Mouse (Mus musculus): ENCODE measurements at regions not wholly inside any gene's neighbourhood (a gene's known extent, or its start where the extent isn't known, plus 50 kb on each side); places are given as distances from the start of the nearest gene placed in this dataset.

DNA sequence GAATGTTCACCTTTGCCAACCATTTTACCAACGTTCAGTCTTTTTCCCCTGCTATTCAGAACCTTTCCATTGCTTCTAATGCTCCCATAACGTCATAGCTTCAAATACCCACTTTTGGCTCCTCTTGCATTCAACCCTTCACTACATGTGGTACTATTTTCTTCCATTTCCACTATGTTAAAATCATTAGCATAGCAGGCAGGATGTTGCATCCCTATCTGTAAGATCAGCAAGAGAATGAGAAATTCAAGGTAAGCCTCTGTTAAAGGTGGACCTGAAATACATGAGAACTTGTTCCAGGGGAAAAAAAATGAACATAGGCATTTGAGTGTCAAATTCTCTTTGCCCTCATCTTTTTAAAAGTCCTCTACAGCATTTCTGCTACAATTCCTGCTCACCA lies 1284.7 kb upstream of the Gm7489 start:
- Histone ChIP-seq H3K9me3 (replicated peaks) (no peaks in the 10 kb centered on the region), H3K27me3 (ENCODE audit: low read depth, poor library complexity, severe bottlenecking) (no peaks in the 10 kb centered on the region), H3K36me3 (no peaks in the 10 kb centered on the region), H3K4me1 (no peaks in the 10 kb centered on the region), H3K4me3 (no peak overlapping the region), H3K27ac (replicated peaks) (no peak overlapping the region)
- no peak for DNase-seq (ENCODE audit: low spot score)
- WGBS = 77% methylated on average over 2 of the region's 2 CpGs

DNA sequence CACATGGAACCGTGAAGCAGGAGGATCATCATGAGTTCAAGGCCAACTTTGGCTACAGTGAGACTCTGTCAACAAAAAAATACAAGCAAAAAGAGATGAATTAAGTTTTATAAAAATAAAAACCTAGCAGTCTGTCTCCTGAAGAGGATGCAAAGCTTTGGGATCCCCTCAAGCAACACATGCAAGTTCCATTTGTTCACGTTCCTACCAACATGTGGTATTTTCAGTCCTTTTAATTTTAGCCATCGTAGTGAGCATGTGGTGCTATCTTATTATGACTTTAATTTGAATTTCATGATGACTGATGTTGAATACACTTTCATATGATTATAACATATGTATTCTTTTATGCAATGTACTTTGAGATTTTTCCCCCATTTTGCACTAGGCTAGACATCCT lies 1244.9 kb upstream of the Gm7489 start:
- no peak for DNase-seq (ENCODE audit: low spot score)
- Histone ChIP-seq H3K27ac (replicated peaks) (no peak overlapping the region), H3K27me3 (ENCODE audit: low read depth, poor library complexity, severe bottlenecking) (no peaks in the 10 kb centered on the region), H3K9me3 (replicated peaks) (no peaks in the 10 kb centered on the region), H3K4me3 (no peak overlapping the region), H3K36me3 (no peaks in the 10 kb centered on the region), H3K4me1 (no peaks in the 10 kb centered on the region)
- 89% methylated on average over 3 of the region's 3 CpGs for WGBS

DNA sequence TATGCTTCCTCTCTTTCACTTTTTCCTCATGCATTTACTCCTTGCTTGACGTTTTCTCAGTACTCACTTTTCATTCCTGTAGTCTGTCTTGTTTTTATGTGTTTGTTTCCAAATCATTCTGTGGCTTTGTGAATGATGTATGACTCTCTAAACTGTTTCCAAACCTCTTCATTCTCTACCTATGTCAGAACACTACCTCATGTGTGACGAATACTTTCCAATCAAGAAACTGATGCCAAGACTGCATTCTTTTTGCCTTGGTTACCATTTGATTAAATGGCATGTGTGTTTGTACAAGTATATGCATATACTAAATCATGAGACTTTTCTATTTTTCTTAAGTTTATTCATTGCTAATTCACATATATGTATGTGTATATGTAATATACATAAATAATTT lies 1238.7 kb upstream of the Gm7489 start:
- Histone ChIP-seq H3K27me3 (ENCODE audit: low read depth, poor library complexity, severe bottlenecking) (no peaks in the 10 kb centered on the region), H3K4me3 (no peak overlapping the region), H3K4me1 (no peaks in the 10 kb centered on the region), H3K36me3 (no peaks in the 10 kb centered on the region), H3K9me3 (replicated peaks) (no peaks in the 10 kb centered on the region), H3K27ac (replicated peaks) (no peak overlapping the region)
- WGBS = 80% methylated on average over 2 of the region's 2 CpGs
- no peak for DNase-seq (ENCODE audit: low spot score)

DNA sequence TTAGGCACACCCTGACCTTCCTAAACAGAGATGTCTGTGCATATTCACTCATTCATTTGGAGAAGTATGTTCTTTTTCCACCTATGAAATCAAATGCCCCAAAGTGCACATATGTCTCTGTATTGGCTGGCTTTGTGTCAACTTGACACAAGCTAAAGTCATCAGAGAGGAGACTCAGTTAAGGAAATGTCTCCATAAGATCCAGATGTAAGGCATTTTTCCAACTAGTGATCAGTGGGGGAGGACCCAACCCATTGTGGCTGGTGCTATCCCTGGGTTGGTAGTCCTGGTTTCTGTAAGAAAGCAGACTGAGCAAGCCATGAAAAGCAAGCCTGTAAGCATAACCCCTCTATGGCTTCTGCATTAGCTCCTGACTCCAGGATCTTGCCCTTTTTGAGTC lies 1226.8 kb upstream of the Gm7489 start:
- Histone ChIP-seq H3K4me1 (no peaks in the 10 kb centered on the region), H3K27me3 (ENCODE audit: low read depth, poor library complexity, severe bottlenecking) (no peaks in the 10 kb centered on the region), H3K27ac (replicated peaks) (no peak overlapping the region), H3K36me3 (no peaks in the 10 kb centered on the region), H3K4me3 (no peak overlapping the region), H3K9me3 (replicated peaks) (no peaks in the 10 kb centered on the region)
- no peak for DNase-seq (ENCODE audit: low spot score)

Measured in midbrain, embryonic 10.5 days (tissue).